7 mouse cellular contexts compared by ENCODE assay signal in the genomic region with DNA sequence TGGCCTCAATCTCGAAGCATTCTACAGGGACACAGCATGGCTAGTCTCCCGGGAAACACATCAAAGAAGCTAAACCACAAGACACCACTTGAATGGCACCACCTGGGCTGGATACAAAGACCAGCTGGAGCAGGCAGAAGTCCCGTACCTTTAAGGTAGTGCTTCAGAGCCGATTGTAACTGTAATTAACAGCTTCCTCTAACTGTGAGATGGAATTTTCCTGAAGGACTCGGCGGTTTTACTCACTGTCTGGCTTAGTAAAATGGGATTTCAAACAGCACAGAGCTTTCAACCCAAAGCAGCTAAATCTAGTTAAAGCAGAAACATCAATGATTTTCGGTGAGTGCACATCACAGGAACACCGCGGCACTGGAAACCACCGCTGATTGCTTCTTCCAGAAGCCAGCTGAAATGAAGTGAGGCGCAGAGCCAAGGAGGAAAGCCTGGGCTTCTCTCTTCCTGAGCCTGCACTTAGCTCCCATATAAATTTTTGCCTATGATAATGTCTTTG.
DNase-seq lines count a peak whose midpoint lies in the region; ATAC-seq and TF ChIP-seq lines count a peak whose summit lies in the region.

No protein-coding gene starts in this region.

- H3K27me3 ChIP-seq in stomach, embryonic 15.5 days (replicated peaks) = no peaks in the 10 kb centered on the region
- no peaks in the 10 kb centered on the region for H3K27me3 ChIP-seq in stomach, postnatal 0 days (ENCODE audit: control insufficient read depth, insufficient read depth, low read length)
- no peaks in the 10 kb centered on the region for H3K27me3 ChIP-seq in embryonic facial prominence, embryonic 13.5 days

- 29% methylated on average over 11 of the region's 11 CpGs for WGBS in stomach, embryonic 15.5 days
- WGBS in stomach, postnatal 0 days = 29% methylated on average over 11 of the region's 11 CpGs
- WGBS in embryonic facial prominence, embryonic 13.5 days = 12% methylated on average over 11 of the region's 11 CpGs

- no peak overlapping the region for H3K9ac ChIP-seq in stomach, embryonic 15.5 days
- H3K9ac ChIP-seq in stomach, postnatal 0 days (ENCODE audit: low read length) = no peak overlapping the region
- H3K9ac ChIP-seq in embryonic facial prominence, embryonic 13.5 days = no peak overlapping the region

- H3K4me2 ChIP-seq in stomach, embryonic 15.5 days = peak overlapping the region; percentile 21; the same call in 1 of the 2 replicates
- H3K4me2 ChIP-seq in stomach, postnatal 0 days (replicated peaks; ENCODE audit: low read depth) = no peak overlapping the region
- peak overlapping the region; percentile 37 for H3K4me2 ChIP-seq in embryonic facial prominence, embryonic 13.5 days

- no peak overlapping the region for H3K27ac ChIP-seq in stomach, embryonic 15.5 days
- H3K27ac ChIP-seq in stomach, postnatal 0 days (replicated peaks) = no peak overlapping the region
- no peak overlapping the region for H3K27ac ChIP-seq in embryonic facial prominence, embryonic 13.5 days

- H3K36me3 ChIP-seq in stomach, embryonic 15.5 days = no peaks in the 10 kb centered on the region
- no peaks in the 10 kb centered on the region for H3K36me3 ChIP-seq in stomach, postnatal 0 days (ENCODE audit: control insufficient read depth, insufficient read depth, low read length)
- H3K36me3 ChIP-seq in embryonic facial prominence, embryonic 13.5 days = no peaks in the 10 kb centered on the region

- intact Hi-C loops in left cerebral cortex, postnatal 25 days (cut with DNase I) = no loop called here

- no peak overlapping the region for H3K4me3 ChIP-seq in stomach, embryonic 15.5 days (replicated peaks)
- no peak overlapping the region for H3K4me3 ChIP-seq in stomach, postnatal 0 days (ENCODE audit: low read depth, low read length)
- H3K4me3 ChIP-seq in embryonic facial prominence, embryonic 13.5 days = no peak overlapping the region

- no peak for ATAC-seq in stomach, embryonic 15.5 days (ENCODE audit: insufficient read depth, low FRiP score, low read depth)
- no peak for ATAC-seq in stomach, postnatal 0 days (ENCODE audit: low FRiP score, low TSS enrichment)
- no peak for ATAC-seq in embryonic facial prominence, embryonic 13.5 days (ENCODE audit: insufficient number of reproducible peaks, insufficient read depth, low FRiP score, low TSS enrichment, low read depth)

- no peak for TF ChIP-seq EP300 in stomach, postnatal 0 days (optimal IDR thresholded peaks at IDR 0.05)

- DNase-seq in stomach, postnatal 0 days (ENCODE audit: low spot score) = no peak
- peak; percentile 22 to 47 for DNase-seq in left cerebral cortex, postnatal 25 days (ENCODE audit: low spot score in 2 of 2)
- DNase-seq in yolk sac, embryonic 10.5 days (ENCODE audit: low spot score) = no peak
- DNase-seq in thymus, postnatal 14 days = no peak
- DNase-seq in gastrocnemius, postnatal 10 days = no peak

- H3K4me1 ChIP-seq in stomach, embryonic 15.5 days = no peaks in the 10 kb centered on the region
- H3K4me1 ChIP-seq in stomach, postnatal 0 days (replicated peaks; ENCODE audit: control insufficient read depth, insufficient read depth) = no peaks in the 10 kb centered on the region
- peaks cover 8% of the 10 kb centered on the region for H3K4me1 ChIP-seq in embryonic facial prominence, embryonic 13.5 days

- TF ChIP-seq CTCF in stomach, postnatal 0 days (IDR thresholded peaks at IDR 0.05; ENCODE audit: low read depth) = no peak

- H3K9me3 ChIP-seq in stomach, embryonic 15.5 days = no peaks in the 10 kb centered on the region
- no peaks in the 10 kb centered on the region for H3K9me3 ChIP-seq in stomach, postnatal 0 days (ENCODE audit: control insufficient read depth, low read length)
- no peaks in the 10 kb centered on the region for H3K9me3 ChIP-seq in embryonic facial prominence, embryonic 13.5 days

Comparison
In these comparisons a context has a peak if more than half of its experiments do, and no peak if none do; other contexts are left out.
1. DNase-seq: peak in left cerebral cortex, postnatal 25 days (2 of 2); none in stomach, postnatal 0 days (single experiment), yolk sac, embryonic 10.5 days (single experiment), thymus, postnatal 14 days (single experiment) and gastrocnemius, postnatal 10 days (single experiment).